Mouse (Mus musculus) bone marrow, adult 2 months (tissue): Measurements from ENCODE around the gene Myo15.

ENCODE experiments used
- CTCF ChIP-seq: fragments of 200-500 bp; IDR thresholded peaks from 2 replicates; pipeline ENCODE4 v1.5.1; 2011; ENCODE audit warnings: low read length, control low read depth; ENCODE audit not compliant: control insufficient read depth, insufficient read depth
- POLR2A ChIP-seq: fragments of 200-500 bp; IDR thresholded peaks from 2 replicates; pipeline ENCODE4 v1.6.1; 2011; ENCODE audit warnings: low read depth, mild to moderate bottlenecking, control low read depth, low read length, borderline replicate concordance; ENCODE audit not compliant: control insufficient read depth

GRCm38 (mm10) chr11:60507281-60507680 is 38.1 kb downstream of the Myo15 start:
- TF ChIP-seq CTCF (no peak), POLR2A (no peak)
